Mouse (Mus musculus) left cerebral cortex, postnatal 10 days (tissue): ENCODE measurements around the gene Slc38a9. TPM values are rescaled to one million over a fixed set of nuclear protein-coding genes. Genes with fewer than 3 reads are reported as not detected.

Source experiments
- DNase-seq, 2 experiments: peaks; one replicate each; pipeline ENCODE4 v3.0.0; 2021 to 2022; ENCODE audit warnings: low spot score in 2 of 2, mixed read lengths in 1 of 2; ENCODE audit errors: extremely low spot score in 1 of 2
- intact Hi-C: fragments of 180-260 bp; cut with DNase I; formaldehyde crosslinking; loops from one replicate; pipeline ENCODE4 v1.15.1; 2025
- total RNA-seq, 2 experiments: library from RNA; stranded (reverse); gene quantifications; 2 replicates each; pipeline ENCODE4 v1.2.3; 2021

Slc38a9 gene
- total RNA-seq, 2 experiments from 2014 or later: 16.3 to 18.8 TPM

GRCm38 (mm10) chr13:112738005-112738404 lies 77.5 kb downstream of the Slc38a9 start:
- intact Hi-C loops: no loop called here
- DNase-seq: no peak

GRCm38 (mm10) chr13:112740073-112740472 lies 79.5 kb downstream of the Slc38a9 start:
- DNase-seq: no peak
- intact Hi-C loops: no loop called here

- intact Hi-C loops: no loop called here
- DNase-seq: no peak
Measured at GRCm38 (mm10) chr13:112742076-112742830, 81.7 kb downstream of the Slc38a9 start.

GRCm38 (mm10) chr13:112743647-112744046 lies 83.1 kb downstream of the Slc38a9 start:
- no peak for DNase-seq
- intact Hi-C loops: no loop called here

GRCm38 (mm10) chr13:112744061-112744849 lies 83.7 kb downstream of the Slc38a9 start:
- intact Hi-C loops: no loop called here
- DNase-seq: no peak

GRCm38 (mm10) chr13:112745936-112746694 lies 85.6 kb downstream of the Slc38a9 start:
- DNase-seq: no peak
- intact Hi-C loops: no loop called here

GRCm38 (mm10) chr13:112746695-112747055 lies 86.1 kb downstream of the Slc38a9 start:
- DNase-seq: no peak

GRCm38 (mm10) chr13:112747808-112748430 lies 87.4 kb downstream of the Slc38a9 start:
- intact Hi-C loops: no loop called here
- DNase-seq: no peak

More at GRCm38 (mm10) chr13:112746695-112747055, 86.1 kb downstream of the Slc38a9 start:
- intact Hi-C loops: no loop called here

- no peak for DNase-seq
Measured at GRCm38 (mm10) chr13:112748808-112749510, 88.4 kb downstream of the Slc38a9 start.

GRCm38 (mm10) chr13:112749881-112750280 lies 89.3 kb downstream of the Slc38a9 start:
- DNase-seq: no peak
- intact Hi-C loops: no loop called here

More at GRCm38 (mm10) chr13:112748808-112749510, 88.4 kb downstream of the Slc38a9 start:
- intact Hi-C loops: no loop called here

- DNase-seq: peak; percentile 33 to 75
- intact Hi-C loops: no loop called here
Measured at GRCm38 (mm10) chr13:112751454-112752308, 91.1 kb downstream of the Slc38a9 start.

- intact Hi-C loops: no loop called here
- DNase-seq: no peak
Measured at GRCm38 (mm10) chr13:112752309-112752975, 91.9 kb downstream of the Slc38a9 start.

- intact Hi-C loops: no loop called here
- no peak for DNase-seq
Measured at GRCm38 (mm10) chr13:112753522-112753921, 93.0 kb downstream of the Slc38a9 start.

- intact Hi-C loops: no loop called here
- DNase-seq: no peak
Measured at GRCm38 (mm10) chr13:112754871-112755270, 94.3 kb downstream of the Slc38a9 start.

GRCm38 (mm10) chr13:112755507-112756010 lies 95.0 kb downstream of the Slc38a9 start:
- intact Hi-C loops: no loop called here
- DNase-seq: no peak

GRCm38 (mm10) chr13:112757395-112757794 lies 96.8 kb downstream of the Slc38a9 start:
- DNase-seq: no peak
- intact Hi-C loops: no loop called here
